Mouse (Mus musculus) erythroblast, adult 5-6 weeks (primary cell): ENCODE data around the gene Gpr107. TPM values are rescaled to one million over a fixed set of nuclear protein-coding genes. Genes with fewer than 3 reads are reported as not detected.

Experiments
- ATAC-seq: replicated peaks from 2 replicates; pipeline ENCODE4 v1.8.0; 2016; ENCODE audit warnings: moderate number of reproducible peaks, mild to moderate bottlenecking, moderate TSS enrichment, inconsistent platforms; ENCODE audit not compliant: poor library complexity, low FRiP score, severe bottlenecking
- total RNA-seq, 2 experiments: library from RNA; stranded (forward) in 1 of 2; stranded (reverse) in 1 of 2; fragments of 150-400 nt in 1 of 2; fragments of 200-764, 138-1000 nt in 1 of 2; gene quantifications; 2 replicates each; pipeline versions ENCODE4 v1.2.3 to v1.2.4; 2015 to 2017; ENCODE audit warnings: low replicate concordance in 2 of 2

Gene Gpr107
- total RNA-seq, 2 experiments from 2014 or later, result 2.5 to 11.7 TPM

DNA sequence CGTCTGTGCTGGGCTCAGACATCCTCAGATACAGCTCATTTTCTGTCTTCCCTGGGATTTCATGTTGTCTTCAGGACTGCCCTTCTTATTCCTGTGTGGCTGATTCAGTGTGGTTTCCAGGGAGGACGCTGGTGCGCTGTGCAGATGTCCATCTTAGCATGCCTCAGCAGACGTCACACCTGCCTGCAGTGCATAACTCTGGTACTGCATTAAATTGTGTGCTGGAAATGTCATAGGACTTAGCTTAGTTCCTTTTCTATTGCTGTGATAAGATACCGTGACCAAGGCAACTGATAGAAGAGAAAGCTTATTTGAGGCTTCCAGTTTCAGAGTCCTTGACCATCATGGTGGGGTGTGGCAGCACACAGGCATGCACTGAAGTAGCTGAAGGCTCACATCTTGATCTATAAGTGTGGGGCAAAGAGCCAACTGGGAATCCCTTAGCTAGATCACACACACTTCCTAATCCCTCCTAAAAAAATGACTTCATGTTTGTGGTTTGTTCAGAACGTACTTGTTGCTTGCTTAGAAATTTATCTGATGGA lies 30.7 kb downstream of the Gpr107 start:
- ATAC-seq, result no peak

DNA sequence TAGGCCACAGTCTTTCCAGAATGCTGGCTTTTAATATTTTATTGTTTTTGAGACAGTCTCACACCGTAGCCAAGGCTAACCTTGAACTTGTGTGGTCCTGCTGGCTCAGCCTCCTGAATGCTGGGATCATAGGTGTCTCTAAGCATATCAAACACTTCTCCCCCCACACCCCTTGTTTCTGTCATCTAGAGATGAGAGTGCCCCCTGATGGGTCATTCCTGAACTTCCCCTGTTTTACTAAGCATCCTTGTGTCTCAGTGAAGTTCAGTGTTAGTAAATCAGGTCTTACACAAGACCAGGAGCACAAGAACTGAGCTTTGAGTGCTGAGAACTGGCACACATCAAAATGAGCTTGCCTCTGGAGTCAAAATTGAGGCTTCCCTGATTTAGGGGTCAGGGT lies 31.7 kb downstream of the Gpr107 start:
- ATAC-seq, result no peak

DNA sequence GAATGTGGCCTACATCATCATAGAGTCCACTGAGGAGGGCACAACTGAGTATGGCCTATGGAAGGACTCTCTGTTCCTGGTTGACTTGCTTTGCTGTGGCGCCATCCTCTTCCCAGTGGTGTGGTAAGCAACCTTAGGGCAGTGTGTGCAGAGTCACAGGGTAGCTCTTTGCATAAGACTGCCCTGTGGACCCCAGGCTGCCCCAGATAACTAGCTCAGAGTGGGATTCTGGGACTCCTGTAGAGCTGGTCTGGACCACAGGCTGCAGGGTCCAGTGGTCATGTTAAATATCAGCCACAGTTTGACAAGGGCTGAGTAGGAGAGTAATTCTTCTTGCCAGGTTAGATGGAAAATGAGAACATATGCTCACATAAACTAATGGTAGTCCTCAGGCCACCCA lies 36.6 kb downstream of the Gpr107 start:
- no peak for ATAC-seq

DNA sequence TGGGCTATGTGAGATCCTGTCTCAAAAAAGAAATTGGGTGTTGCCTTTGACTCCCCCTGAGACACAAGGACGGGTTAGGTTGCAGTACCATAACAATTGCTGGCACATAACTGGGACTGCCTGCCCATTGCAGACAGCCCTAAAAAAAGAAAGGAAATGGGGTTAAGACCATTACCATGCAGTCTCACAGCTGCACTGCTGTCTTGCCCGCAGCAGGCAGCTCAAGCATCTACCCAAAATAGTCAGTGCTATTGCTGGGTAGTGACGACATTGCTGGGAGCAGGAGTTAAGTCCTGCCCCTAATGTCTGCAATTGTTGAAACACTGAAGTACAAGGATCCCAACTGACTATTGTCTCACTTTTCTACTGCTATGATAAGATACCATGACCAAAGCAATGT lies 37.5 kb downstream of the Gpr107 start:
- no peak for ATAC-seq

DNA sequence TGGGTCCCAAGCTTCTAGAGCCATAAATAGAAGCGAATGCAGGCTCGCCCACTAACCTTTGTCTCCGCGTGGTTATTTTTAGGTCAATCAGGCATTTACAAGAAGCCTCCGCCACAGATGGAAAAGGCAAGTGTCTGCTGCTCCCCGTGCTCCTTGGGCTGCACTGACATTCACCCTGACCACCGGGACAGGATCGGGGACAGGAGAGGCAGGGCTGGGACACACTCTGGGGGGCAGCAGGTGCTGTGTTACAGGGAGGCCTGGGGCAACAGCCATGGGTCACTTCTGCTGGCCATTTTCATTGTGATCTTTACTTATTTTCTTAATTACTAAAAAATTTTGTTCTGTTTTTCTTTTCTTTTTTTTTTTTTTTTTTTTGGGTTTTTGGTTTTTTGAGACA lies 39.6 kb downstream of the Gpr107 start:
- ATAC-seq, result no peak

DNA sequence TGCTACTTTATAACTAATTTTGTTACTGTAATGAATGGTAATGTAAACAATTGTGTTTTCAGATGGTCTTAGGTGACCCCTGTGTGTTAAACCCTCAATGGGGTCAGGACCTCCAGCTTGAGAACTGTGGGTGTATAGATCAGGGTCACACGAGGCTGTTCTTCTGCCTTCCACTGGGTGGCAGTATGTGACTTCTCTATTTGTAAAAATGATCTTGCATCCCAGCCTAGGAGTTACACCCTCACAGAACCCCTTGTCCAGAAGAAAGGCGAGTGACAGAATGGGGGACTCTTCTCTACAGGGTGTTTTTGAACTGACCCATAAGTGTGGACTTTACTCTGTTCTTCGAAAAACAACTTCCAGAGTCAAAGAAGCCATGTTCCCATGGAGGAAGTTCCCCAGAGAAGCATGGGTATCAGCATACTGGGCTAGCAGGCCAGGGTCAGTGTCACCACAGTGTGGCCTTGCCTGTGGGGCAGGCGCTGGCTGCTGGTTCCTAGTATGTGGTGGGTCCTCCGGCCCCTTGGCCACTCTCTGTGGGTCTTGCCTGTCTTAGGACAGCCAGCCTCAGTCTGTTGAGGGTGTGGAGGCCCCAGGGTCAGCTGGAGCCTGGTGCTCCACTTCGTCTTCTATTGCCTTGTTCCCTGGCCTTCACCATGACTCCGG lies 42.4 kb downstream of the Gpr107 start:
- ATAC-seq, result 0 out of 2 replicates have a peak, but pooled peaks have one; percentile 47

DNA sequence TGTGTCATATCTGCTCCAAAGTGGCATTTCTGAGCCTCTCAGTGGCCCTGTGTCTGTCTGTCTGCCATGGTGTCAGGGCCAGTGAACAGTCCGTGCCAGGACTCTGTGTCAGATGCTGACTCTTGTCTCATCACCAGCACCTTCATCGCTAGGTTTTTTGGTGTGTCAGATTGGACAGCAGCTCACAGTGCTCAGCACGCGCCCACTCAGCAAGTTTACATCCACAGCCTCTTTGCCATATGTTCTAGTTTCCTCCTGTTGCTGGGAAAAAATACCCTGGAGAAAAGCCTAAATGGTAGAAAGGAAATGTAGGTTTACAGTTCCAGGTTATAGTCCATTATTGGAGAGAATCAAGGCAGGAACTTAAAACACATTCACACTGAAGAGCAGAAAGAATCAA lies 46.5 kb downstream of the Gpr107 start:
- no peak for ATAC-seq

DNA sequence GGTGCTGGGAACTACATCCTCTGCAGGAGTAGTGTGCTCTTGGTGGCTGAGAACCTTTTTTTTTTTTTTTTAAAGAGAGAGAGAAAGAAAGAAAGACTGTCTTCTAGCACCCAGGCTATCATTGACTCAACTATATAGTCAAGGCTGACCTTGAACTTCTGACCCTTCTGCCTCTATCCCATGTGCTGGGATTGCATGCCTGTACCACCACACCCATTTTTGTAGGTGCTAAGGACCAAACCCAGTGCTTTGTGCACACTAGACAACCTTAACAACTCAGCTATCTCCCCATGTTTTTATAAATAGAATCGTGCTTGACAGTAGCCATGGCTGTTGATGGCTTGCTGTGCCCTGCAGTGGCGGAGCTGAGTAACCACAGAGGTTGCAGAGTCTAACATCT lies 47.9 kb downstream of the Gpr107 start:
- no peak for ATAC-seq

DNA sequence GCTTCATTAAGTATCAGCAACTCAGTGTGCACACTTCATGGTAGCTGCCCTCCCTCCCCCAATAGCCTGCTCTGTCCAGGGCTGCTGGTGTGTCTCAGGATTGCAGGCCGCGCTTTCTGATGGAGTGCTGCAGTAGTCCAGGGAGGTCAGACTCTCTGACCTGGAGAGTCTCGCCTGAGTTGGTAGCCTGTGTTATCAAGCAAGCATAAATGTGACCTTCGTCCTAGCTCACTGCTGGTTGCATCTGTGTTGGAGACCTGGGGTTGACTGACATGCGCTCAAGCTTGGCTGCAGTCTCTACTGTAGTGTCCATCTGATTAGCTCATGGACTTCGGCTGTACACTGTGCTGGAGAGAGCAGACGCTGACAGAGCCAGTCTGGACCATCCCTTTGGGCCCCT lies 49.7 kb downstream of the Gpr107 start:
- no peak for ATAC-seq

DNA sequence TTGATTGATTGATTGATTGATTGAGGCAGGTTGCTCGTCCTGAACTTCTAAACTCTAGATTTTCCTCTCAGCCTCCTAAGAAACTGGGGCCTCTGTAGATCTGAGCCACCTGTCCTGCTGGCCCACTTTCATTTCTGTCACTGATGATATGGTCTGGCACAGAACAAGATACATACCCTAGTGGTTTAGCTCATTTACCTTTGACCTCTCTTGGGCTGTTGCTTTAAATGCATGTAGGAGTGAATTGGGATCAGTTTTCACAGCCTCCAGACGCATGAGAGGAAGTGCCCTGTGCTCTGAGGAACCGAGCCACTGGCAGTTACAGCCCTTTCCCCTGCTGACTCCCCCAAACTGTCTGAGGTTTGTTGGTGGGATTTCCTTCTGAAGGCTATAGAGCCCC lies 50.2 kb downstream of the Gpr107 start:
- no peak for ATAC-seq

DNA sequence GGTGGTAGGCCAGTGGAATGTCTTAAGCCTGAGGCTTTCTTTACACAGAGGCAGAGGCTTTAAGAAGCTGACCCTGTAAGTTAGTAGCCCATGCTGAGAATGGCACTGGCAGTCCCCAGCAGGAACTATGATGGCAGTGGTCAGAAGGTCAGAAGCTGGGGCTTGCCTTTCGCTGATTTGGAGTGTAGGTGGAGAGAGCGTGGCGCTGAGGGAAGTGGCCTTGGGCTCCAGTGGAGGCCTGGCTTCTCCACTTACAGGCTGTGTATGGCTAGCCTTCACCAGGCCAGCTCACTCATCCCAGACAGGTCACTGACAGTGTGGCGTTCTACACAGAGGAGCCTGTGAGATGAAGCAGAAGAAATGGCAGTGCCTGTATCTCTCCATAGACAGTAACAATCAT lies 50.8 kb downstream of the Gpr107 start:
- no peak for ATAC-seq

DNA sequence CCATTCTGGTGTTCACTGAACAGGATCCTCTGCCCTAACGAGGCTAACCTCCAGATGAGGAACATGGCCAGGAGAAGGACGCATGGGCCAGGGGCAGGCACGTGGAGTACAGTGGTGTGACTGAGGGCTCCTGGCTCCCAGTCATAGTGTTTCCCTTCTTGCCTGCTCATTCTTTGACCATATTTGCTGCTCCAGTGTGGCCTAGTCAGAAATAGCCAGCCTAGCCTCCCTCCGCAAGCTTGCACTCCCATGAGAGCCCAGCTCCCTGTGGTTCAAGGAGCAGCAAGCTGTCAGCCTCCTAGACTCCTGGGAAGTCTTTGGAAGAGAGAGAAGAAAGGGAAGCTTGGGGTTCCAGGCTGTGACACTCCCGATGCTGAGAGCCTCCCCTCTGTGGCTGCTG lies 52.6 kb downstream of the Gpr107 start:
- ATAC-seq, result no peak

DNA sequence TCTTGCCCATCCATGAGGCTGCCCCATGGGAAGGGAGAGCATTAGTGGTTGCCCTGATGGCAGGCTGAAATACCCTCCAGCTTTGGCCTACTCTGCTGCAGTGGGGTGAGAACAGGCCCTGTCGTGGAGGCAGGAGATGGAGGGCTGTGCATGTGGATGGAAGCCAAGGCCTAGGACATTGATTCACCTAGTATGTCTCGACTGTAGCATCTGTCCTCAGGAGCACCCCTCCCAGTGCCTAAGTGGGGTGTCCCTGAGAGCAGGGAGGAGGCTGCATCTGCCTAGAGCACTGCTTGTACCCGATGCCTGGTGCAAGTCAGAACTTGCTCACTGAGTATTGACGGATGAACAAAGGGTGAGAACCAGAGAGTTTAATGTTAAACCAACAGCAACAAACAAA lies 54.1 kb downstream of the Gpr107 start:
- no peak for ATAC-seq

DNA sequence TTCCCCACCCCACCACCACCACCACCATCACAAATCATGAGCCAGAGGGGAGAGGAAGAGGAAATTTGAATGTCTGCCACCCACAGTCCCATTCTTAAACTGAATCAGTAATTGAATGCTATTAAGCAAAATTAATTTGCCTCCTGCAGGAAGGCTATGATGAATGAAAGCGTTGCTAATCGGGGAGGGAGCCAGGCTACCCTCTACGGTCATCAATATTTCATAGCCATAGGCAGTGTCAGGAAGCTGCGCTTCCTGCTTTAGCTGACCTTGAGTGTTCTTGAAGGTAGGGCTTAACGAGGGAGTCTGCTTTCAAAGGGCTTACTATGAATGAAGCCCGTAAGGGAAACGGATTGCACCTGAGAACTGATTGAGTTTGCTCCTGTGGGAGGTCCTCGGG lies 54.8 kb downstream of the Gpr107 start:
- ATAC-seq, result no peak

DNA sequence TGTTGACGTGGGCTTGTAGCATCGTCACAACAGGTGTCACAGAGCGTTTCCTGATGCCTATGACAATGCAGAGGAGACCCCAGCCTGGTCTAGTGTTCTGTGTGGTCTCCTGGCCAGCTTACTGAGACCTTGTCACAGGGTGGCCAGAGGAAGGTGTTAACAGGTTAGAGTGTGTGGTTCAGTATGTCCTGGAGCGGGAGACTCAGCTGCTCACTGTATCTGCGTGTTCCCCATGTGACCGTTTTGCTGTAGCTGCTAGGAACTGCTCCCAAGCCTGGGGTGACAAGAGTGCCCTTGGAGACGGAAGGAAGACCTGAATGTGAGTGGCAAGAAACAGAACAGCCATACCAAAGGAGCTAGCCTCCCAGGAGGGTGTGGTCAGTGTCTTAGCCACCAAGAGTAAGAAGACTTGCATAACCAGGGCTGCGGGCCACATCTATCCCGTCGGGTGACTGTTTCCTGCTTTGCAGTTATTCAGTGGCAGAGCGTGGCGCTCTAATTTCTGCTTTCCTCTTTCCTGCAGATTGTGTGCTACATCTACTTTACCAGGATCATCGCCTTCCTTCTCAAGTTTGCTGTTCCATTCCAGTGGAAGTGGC lies 56.5 kb downstream of the Gpr107 start:
- ATAC-seq, result no peak

DNA sequence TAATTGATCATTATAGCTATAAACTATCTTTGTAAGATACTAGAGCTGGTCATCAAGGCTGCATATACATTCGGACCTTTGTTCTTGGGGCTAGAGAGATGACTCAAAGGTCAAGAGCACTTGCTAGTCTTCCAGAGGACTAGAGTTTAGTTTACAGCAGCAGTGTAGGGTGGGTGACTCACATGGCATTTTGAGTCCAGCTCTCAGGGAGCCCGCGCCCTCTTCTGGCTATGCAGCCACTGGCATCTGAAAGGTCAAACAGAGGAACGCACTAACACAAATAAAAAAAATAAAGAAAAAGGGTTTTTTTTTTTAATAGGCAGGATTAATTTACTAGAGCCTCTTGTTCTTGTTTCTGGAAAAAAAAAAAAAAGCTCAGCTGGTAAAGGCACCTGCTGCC lies 57.4 kb downstream of the Gpr107 start:
- ATAC-seq, result no peak

DNA sequence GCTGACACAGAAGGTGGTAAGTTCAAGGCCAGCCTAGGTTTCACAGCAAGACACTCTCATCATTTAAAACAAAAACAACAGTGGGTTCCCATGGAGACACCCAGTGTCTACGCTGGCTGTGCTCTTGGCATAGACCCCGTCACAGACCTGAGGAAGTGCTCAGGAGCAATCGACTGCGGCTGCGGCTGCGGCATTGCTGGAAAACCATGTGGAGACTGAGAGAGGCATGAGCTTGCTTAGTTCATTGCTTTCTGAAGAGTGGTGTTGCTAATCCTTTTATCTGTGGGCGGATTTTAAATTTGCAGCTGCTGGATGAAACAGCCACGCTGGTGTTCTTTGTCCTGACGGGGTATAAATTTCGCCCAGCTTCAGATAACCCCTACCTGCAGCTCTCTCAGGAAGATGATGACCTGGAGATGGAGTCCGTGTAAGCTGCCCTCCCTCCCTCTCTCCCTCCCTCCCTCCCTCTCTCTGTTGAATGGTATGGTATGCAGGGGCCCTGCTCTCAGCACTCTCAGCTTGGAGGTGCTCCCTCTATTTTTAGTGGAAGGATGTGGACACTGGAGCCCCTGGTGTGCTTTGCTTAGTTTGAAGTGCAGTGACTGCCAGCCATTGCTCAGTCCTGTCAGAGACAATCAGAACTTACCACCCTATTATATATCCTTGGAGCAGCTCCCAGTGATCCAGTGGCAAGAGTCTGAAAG lies 58.2 kb downstream of the Gpr107 start:
- no peak for ATAC-seq

DNA sequence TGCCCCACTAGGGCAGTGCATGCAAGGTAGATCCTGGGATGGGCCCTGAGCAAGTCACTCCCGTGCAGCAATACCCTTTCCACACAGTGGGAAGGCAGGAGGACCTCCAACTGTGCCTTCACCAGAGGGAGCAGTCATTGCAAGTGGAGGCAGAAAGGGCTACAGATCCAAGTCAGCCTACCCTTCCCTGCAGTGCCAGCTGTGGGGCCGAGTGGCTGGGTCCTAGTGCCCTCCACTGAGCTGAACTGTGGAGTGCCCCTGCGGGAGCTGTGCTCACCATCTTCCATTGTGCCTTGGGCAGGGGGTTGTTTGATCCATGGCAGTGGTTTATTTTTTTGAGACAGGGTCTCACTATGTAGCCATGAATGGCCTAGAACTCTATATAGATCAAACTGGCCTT lies 59.1 kb downstream of the Gpr107 start:
- no peak for ATAC-seq

DNA sequence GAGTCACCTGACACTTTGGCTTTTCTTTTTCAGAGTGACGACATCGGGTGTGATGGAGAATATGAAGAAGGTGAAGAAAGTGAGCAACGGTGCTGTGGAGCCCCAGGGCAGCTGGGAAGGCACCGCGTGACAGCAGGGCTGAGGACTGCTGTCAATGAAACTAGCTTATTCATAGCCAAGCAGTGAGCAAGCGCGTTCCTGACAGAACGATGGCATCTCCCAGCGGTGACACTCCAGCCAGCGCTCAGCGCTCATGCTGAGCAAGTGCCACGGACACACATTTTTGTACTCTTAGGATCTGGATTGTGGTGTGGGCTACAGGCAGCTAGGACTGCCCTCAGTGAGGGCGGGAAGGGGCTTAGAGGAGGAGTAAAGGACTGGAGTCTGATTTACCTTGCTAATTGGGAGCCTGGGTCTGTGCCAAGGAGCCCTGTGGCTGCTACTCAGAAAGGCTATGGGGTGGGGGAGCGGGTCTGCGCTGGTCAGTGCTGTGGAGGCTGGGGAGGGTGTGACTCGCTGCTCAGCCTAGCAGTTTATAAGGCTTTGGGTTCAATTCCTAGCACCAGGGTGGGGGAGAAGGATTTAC lies 62.2 kb downstream of the Gpr107 start:
- no peak for ATAC-seq

DNA sequence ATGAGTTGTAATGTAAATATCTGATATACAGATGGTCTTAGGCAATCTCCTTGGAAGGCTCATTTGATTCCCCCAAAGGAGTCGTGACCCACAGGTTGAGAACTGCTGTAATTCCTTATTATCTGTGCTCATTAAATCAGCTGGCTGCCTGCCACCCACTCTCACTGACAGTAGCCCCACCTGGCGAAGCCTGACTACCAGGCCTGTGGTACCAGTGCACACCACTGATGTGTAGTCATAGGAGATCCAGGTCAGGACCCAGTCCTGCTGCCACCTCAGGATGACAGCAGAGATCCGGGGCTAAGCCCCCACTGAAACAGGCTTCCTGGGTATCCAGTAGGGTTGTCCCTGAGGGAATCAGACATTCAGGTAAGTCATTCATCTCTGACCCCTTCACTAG lies 66.5 kb downstream of the Gpr107 start:
- ATAC-seq, result no peak

DNA sequence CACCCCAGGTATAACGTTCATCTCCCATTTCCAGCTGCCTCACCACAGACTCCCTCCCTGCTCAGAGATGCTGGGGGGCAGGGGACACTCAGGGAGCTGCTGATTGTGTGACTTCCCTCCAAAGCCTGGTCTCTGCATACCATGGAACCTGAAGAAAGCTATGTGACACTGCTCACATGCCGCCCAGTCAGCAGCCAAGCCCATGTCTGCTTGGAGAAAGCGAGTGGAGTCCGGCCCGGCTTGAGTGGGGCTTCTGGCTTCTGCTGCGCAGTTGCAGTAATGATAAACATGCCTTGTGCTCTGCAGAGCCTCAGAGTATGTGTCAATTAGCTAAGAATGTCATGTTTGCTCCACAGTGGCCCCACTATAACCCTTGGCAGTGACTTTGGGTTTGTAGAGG lies 67.4 kb downstream of the Gpr107 start:
- ATAC-seq, result no peak
